Mouse (Mus musculus) stomach, postnatal 0 days (tissue): Measurements from ENCODE around the gene Pip5k1b.

Experiments used
- CTCF ChIP-seq: IDR thresholded peaks from 2 replicates; pipeline ENCODE4 v1.5.1; 2016; ENCODE audit warnings: antibody characterized with exemption, low read depth, mild to moderate bottlenecking, moderate library complexity
- EP300 ChIP-seq: optimal IDR thresholded peaks from 2 replicates; pipeline ENCODE3; 2016; ENCODE audit warnings: antibody characterized with exemption

- TF ChIP-seq CTCF (no peak), EP300 (no peak)
Observed at GRCm38 (mm10) chr19:24534733-24535132, 20.9 kb downstream of the Pip5k1b start.
